Mouse (Mus musculus) G1E (cell line): ENCODE measurements around the gene Focad.

Source experiments
- CTCF ChIP-seq: IDR thresholded peaks from 2 replicates; pipeline ENCODE4 v1.5.1; 2012; ENCODE audit warnings: low read depth, low read length, inconsistent platforms, mixed read lengths
- GATA1 ChIP-seq: IDR thresholded peaks from 2 replicates; pipeline ENCODE4 v1.6.1; 2012; ENCODE audit warnings: borderline replicate concordance, low read length, inconsistent platforms, mixed read lengths
- GATA2 ChIP-seq: IDR thresholded peaks from 2 replicates; pipeline ENCODE4 v1.6.1; 2012; ENCODE audit warnings: low read depth, low read length, inconsistent platforms, borderline replicate concordance
- POLR2AphosphoS5 ChIP-seq: IDR thresholded peaks from 2 replicates; pipeline ENCODE4 v1.6.1; 2012; ENCODE audit warnings: low read depth, low read length, inconsistent platforms; ENCODE audit not compliant: insufficient replicate concordance

- TF ChIP-seq CTCF (no peak), POLR2AphosphoS5 (no peak), GATA2 (no peak), GATA1 (no peak)
Measured at GRCm38 (mm10) chr4:88372293-88373224, 278.1 kb downstream of the Focad start.
